Mouse (Mus musculus): ENCODE measurements around the gene Tenm4.

GRCm38 (mm10) chr7:96814581-96814980 is 643.5 kb downstream of the Tenm4 start:
- no peak for TF ChIP-seq POLR2A (IDR thresholded peaks at IDR 0.05; ENCODE audit: low read depth, low read length)
- no peak for TF ChIP-seq CTCF (IDR thresholded peaks at IDR 0.05; ENCODE audit: extremely low read depth, insufficient read length, insufficient replicate concordance, low read depth, low read length)
